Mouse (Mus musculus) frontal cortex, postnatal 36 days (tissue): ENCODE data around the gene Sbno1.
"Not testable (repeated sequence)": the region's sequence is repeated elsewhere in the genome, so short reads cannot be mapped to it uniquely, and the experiment has no call there.

ENCODE experiments used
- DNase-seq, 2 experiments: peaks; one replicate each; pipeline ENCODE4 v3.0.0; 2022; ENCODE audit warnings: low spot score in 2 of 2

Sbno1 gene

DNA sequence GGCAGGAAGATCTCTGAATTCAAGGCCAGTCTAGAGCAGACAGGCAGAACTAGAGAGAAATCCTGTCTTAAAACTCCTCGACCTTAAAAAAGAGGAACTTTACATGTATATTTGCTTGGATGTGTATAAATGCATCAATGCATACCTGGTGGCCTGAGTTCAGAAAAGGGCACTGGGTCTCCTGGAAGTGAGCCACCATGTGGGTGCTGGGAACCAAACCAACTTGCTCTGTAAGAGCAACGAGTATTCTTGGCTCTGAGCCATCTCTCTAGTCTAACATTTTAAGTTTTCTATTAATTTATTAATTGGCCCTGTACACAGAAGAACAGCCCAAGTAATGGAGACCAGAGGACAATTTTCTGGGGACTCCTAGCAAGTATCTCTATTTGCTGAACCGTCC is 59.1 kb downstream of the Sbno1 start:
- DNase-seq: no peak

- DNase-seq: no peak
Measured at GRCm38 (mm10) chr5:124365754-124366153, 60.0 kb downstream of the Sbno1 start.

- peak in 1 of 2 experiments; percentile 66 for DNase-seq
Measured at GRCm38 (mm10) chr5:124364173-124364918, 61.5 kb downstream of the Sbno1 start.

DNA sequence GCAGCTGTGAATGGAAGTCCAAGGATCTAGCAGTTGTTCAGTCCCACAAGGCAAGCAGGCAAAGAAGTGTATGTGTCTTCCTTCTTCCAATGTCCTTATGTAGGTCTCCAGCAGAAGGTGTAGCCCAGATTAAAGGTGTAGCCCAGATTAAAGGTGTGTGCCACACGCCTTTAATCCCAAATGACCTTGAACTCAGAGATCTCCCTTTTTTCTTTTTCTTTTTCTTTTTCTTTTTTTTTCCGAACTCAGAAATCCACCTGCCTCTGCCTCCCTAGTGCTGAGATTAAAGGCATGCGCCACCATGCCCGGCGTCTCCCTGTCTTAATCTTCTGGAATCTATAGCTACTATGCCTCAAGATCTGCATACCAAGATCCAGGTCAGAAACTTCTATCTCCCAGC is 62.8 kb downstream of the Sbno1 start, which contains the start of gene Cdk2ap1:
TSS of gene Cdk2ap1 (minus strand) at position 101 of the 400 bp plus-strand sequence.
- DNase-seq: not testable (repeated sequence)

DNA sequence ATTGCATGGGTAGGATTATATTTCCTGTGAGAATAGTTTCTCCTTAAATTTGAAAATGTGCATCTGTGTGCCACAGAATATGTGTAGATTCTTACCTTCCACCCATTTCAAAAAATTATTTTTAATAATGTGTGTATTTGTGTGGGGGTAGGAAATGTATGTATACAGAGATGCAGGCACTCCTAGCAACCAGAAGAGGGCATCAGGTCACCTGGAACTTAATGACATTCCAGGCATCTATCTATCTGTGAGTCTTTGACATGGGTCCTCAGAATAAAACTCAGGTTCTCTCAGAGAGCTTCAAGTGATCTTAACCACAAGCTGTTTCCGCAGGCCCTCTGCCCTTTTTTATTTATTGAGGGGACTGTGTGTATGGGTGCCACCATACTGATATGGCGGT is 66.2 kb downstream of the Sbno1 start:
- DNase-seq: no peak

- no peak for DNase-seq
Measured at GRCm38 (mm10) chr5:124356695-124357094, 69.1 kb downstream of the Sbno1 start.

DNA sequence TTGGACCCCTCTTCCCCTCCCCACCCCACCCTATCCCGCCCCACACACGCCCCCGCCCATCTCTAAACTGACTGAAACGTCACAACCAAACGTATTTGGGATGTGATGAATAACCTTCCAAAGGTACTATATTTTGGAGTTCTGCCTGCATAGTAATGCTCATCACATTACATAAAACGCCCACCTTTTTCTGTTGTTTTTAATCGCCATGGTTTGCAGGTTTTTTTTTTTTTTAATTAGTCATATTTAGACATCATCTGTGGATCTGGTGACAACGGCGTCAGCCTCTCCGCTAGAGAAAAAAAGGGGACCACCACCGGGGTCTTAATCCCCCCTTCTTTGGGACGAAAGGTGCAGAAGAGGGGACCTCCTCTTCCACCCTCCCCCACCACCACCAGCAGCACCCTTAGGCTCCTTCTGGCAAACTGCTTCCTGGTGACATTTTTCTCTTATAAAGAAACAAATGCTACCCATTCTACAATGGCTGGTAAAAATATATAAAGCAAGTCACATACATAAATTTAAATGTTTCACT is 70.3 kb downstream of the Sbno1 start:
- no peak for DNase-seq

GRCm38 (mm10) chr5:124354574-124355424 is 71.0 kb downstream of the Sbno1 start:
- peak in 1 of 2 experiments; percentile 40 for DNase-seq

GRCm38 (mm10) chr5:124353726-124354547 is 71.9 kb downstream of the Sbno1 start:
- no peak for DNase-seq

GRCm38 (mm10) chr5:124353011-124353725 is 72.6 kb downstream of the Sbno1 start:
- DNase-seq: no peak

DNA sequence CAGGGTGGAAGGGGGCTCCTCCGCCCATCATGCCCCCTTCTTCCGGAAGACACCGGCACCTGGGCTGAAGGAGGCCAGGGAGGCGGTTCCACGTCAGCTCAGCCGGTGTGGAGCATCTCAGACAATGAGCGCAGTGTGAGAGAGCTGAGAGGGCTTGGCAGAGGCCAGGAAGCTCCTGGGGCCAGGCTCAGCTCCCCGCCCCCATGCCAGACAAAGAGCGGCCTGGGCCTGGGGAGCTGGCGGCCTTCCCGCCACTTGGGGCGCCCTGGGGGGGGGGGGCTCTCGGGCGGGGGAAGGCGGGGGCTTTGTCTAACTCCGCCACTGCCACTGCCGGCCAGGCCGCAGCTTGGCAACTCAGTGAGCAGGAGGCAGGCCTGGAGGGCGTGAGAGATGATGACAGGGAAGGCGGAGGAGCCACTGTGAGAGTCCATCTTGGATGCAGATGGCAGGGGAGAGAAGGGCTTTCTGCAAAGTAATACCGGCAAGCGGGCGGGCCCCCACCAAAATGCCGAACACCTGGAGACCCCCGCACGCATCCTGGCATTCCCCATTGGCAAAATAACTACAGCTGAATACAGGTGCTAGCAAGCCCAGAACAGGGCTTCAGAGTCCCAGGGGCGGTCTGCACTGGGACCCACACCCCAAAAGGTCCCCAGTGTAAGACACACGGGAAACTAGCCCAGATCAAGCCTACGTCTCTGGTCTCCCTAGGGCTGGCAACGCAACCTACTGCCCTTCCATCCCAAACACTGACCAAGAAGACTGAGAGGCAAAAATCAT is 73.5 kb downstream of the Sbno1 start:
- DNase-seq: peak; percentile 65 to 74

DNA sequence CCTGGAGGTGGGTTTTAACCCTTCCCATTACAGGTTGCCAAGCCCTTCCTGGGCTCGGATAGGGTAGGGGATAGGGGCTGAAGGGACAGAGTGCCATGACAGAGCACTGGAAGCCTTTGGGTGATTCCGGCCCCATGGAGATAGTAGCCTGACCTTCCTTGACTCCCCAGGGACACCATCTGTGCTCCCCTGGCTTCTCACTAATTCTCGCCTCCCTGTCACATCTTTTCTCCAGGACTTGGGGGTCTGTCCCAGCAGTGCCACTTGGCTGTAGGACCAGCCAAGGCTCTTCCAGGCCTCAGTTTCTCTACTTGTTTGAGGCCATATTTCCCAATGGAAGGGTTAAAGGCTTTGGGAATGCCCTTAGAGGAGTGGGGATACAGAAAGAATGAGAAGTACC is 74.2 kb downstream of the Sbno1 start:
- no peak for DNase-seq

DNA sequence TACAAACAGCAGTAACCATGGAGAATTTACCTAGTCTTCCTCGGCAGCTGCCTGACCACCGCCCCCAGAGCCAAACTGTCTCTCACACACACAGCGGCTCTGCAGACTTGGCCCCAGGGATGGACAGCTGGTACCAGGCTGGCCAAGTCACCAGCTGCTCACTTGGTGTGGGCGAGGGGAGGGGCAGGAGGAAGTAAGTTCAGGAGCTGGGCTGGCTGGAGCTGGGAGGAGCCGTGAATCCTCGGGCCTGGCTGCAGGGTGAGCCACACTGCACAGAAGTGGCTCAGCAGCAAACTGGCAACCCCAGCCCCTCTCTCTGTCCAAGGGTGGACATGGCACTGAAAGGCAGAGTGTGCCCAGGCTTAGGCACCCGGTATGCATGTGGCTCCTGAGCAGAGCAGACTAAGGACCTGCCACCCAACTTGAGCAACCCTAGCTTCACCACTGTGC is 74.7 kb downstream of the Sbno1 start:
- DNase-seq: peak; percentile 71 to 79

- no peak for DNase-seq
Measured at GRCm38 (mm10) chr5:124350350-124350749, 75.5 kb downstream of the Sbno1 start.

GRCm38 (mm10) chr5:124349196-124349595 is 76.6 kb downstream of the Sbno1 start:
- DNase-seq: no peak

DNA sequence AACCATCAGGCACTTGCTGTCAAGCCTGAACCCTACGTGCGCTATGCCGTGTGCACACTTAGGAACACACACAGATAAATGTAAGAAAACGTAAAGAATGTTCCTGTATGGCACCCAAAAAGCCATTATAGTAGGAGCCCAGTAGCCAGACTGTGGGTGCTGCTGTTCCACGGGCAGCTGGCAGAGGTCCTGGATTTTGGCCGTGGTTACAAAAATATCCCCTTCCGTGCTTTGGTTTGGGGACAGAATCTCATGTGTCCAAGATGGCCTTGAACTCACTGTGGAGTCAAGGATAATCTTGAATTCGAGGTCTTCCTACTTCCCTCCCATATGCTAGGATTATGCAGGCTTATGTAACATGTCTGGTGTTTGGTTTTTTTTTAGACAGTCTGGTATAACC is 82.9 kb downstream of the Sbno1 start:
- no peak for DNase-seq

DNA sequence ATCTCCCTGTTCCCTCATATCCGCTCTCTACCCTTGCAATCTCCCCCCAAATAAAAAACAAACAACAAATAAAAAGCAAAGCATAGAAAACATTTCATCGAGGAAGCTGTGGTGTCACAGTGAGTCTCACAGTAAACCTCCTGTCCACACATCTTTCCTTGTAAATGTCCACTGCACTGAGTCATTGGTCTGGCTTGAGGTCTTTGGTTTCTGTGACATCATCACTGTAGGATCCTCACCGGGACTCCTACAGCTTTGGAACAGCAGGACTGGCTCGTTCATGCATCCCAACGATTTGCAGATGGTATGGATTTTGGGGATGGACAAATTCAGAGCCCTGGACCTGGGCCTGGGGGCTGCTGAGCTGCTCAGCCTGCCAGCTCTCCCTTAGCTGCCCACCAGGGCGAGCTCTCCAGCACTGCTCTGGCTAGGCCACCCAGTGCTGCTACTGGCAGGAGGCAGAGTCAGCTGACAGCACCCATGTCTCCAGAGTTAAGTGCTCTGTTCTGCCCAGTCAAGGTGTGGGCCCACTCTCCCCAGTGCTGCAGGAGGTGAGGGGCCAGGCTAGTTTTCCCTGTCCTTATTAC is 84.0 kb downstream of the Sbno1 start:
- not testable (repeated sequence) for DNase-seq

- DNase-seq: no peak
Measured at GRCm38 (mm10) chr5:124338791-124339190, 87.0 kb downstream of the Sbno1 start.

- DNase-seq: peak; percentile 58 to 74
Measured at GRCm38 (mm10) chr5:124337909-124338308, 87.9 kb downstream of the Sbno1 start.

DNA sequence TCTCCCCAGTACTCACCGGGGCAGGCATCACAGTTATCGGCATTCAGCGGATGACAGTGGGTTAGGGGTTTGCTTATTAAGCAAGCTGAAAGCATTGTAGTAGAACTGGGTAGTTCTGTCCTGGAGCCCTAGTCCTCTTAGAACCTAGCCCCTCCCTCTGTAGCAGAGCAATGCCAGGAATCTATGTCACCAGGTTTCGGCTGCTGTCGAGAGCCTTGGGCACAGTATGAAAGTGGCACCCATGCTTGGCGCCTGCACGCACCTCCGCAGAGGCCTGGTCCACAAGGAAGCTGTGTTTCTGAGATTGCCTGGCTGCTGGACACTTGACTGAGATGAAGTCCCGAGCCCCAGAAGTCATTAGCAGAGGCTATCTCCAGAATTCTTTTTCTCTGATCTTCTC is 88.7 kb downstream of the Sbno1 start:
- DNase-seq: no peak
